Mouse (Mus musculus) liver, adult 2 months (tissue): ENCODE measurements at regions not wholly inside any gene's neighbourhood (a gene's known extent, or its start where the extent isn't known, plus 50 kb on each side); places are given as distances from the start of the nearest gene placed in this dataset.
A peak's percentile ranks its signal among the peaks of the same experiment; 100 is the strongest.

ENCODE experiments used
- DNase-seq: peaks from one replicate; pipeline ENCODE4 v3.0.0-alpha.2; 2011; ENCODE audit warnings: low read depth, low spot score; ENCODE audit errors: extremely low read depth
- H3K27ac ChIP-seq: fragments of 200-500 bp; replicated peaks from 2 replicates; pipeline ENCODE4 v1.5.1; 2012; ENCODE audit warnings: low read depth, mild to moderate bottlenecking, control low read depth, inconsistent platforms, low read length; ENCODE audit not compliant: insufficient read depth
- H3K27me3 ChIP-seq: fragments of 200-500 bp; 2 replicates; pipeline ENCODE4 v1.6.1; 2012; ENCODE audit warnings: mild to moderate bottlenecking, moderate library complexity, low read length, inconsistent platforms; ENCODE audit not compliant: control insufficient read depth, insufficient read depth
- H3K36me3 ChIP-seq: fragments of 200-500 bp; 2 replicates; pipeline ENCODE4 v1.6.1; 2012; ENCODE audit warnings: low read length, inconsistent platforms; ENCODE audit not compliant: control insufficient read depth, insufficient read depth
- H3K4me1 ChIP-seq: fragments of 200-500 bp; 2 replicates; pipeline ENCODE4 v1.6.1; 2011; ENCODE audit warnings: low read length; ENCODE audit not compliant: control insufficient read depth, insufficient read depth
- H3K4me3 ChIP-seq: fragments of 200-500 bp; 2 replicates; pipeline ENCODE4 v1.5.1; 2011; ENCODE audit warnings: low read depth, mild to moderate bottlenecking, control low read depth, low read length, moderate library complexity; ENCODE audit not compliant: insufficient read depth
- H3K79me2 ChIP-seq: fragments of 200-500 bp; 2 replicates; pipeline ENCODE4 v1.6.1; 2012; ENCODE audit warnings: inconsistent platforms, mild to moderate bottlenecking, low read length, moderate library complexity; ENCODE audit not compliant: control insufficient read depth, insufficient read depth
- H3K9ac ChIP-seq: fragments of 200-500 bp; 2 replicates; pipeline ENCODE4 v1.6.1; 2012; ENCODE audit warnings: low read depth, mild to moderate bottlenecking, control low read depth, inconsistent platforms, low read length
- CTCF ChIP-seq: fragments of 200-500 bp; IDR thresholded peaks from 2 replicates; pipeline ENCODE4 v1.5.1; 2011; ENCODE audit warnings: low read depth, low read length, control low read depth
- POLR2A ChIP-seq: fragments of 200-500 bp; IDR thresholded peaks from 2 replicates; pipeline ENCODE4 v1.6.1; 2011; ENCODE audit warnings: low read length, control low read depth; ENCODE audit not compliant: insufficient read depth; ENCODE audit errors: extremely low read depth
- WGBS: fragments of 180-500 bp; shearing (Covaris S2); methylation state at CpG from one replicate; pipeline ENCODE4 v1.1.7; 2018; 5-methylcytosine and 5-hydroxymethylcytosine counted together

DNA sequence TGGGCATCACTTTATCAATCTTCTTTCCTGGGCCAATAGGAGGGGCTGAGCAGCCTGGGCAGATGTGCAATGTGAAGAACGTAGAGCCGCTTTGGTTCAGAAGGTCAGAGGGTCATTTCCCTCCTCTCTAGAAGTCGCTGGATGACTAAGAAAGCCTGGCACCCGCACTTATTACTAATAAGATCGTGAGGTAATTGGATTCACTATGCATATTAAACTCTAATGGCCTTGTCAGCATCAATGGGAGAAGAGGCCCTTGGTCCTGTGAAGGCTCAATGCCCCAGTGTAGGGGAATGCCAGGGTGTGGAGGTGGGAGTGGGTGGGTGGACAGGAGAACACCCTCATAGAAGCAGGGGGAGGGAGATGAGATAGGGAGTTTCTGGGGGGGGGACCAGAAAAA lies 149.8 kb upstream of the Mast4 start:
- TF ChIP-seq POLR2A, result no peak
- TF ChIP-seq CTCF, result no peak
- no peaks in the 10 kb centered on the region for H3K4me1 ChIP-seq
- no peak overlapping the region for H3K4me3 ChIP-seq
- no peaks in the 10 kb centered on the region for H3K36me3 ChIP-seq
- no peak for DNase-seq
- H3K79me2 ChIP-seq, result no peaks in the 10 kb centered on the region
- no peak overlapping the region for H3K27ac ChIP-seq
- no peak overlapping the region for H3K9ac ChIP-seq
- no peaks in the 10 kb centered on the region for H3K27me3 ChIP-seq
- WGBS, result 75% methylated on average over 5 of the region's 5 CpGs

DNA sequence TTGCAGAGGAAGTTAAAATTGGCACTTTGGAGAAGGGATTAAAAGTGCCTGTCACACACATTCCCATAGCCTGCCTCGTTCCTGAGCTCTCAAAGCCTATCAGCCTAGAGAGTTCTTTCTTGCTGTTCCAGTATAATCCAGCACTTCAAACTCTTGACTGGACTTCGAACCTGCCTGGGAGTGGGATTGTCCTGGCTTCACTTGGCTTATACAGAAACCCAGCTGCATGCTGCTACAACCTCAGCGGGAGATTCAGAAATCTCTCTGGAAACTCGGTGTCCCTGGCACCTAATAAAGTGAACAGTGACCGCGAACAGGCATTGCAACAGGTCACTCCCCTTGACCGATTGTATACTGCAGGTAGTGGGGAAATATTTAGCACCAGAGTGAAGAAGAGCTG lies 149.1 kb upstream of the Mast4 start:
- Histone ChIP-seq H3K9ac (no peak overlapping the region), H3K27ac (no peak overlapping the region), H3K4me3 (no peak overlapping the region), H3K36me3 (no peaks in the 10 kb centered on the region), H3K27me3 (no peaks in the 10 kb centered on the region), H3K79me2 (no peaks in the 10 kb centered on the region), H3K4me1 (no peaks in the 10 kb centered on the region)
- 55% methylated on average over 7 of the region's 7 CpGs for WGBS
- peak; percentile 62 for DNase-seq
- no peak for TF ChIP-seq CTCF
- TF ChIP-seq POLR2A, result no peak

DNA sequence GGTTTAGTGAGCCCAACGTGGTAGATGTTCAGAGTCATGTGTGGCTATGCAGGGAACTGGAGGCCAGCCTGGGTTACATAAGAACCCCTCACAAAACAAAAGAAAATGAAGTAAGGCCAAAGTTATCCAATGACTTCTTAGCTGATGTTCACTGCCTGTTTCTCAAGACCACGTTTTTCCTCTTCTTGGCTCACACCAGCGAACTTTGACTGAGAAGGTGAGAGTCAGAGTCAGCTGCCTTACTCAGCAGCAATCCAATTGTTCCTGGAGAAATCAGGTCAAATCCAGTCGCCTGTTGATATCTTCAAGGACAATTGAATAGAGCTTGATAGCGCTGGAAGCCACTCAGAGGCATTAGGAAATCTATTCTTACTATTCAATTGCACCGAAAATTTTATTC lies 142.0 kb upstream of the Mast4 start:
- Histone ChIP-seq H3K79me2 (no peaks in the 10 kb centered on the region), H3K36me3 (no peaks in the 10 kb centered on the region), H3K27ac (no peak overlapping the region), H3K4me3 (no peak overlapping the region), H3K27me3 (no peaks in the 10 kb centered on the region), H3K9ac (no peak overlapping the region), H3K4me1 (no peaks in the 10 kb centered on the region)
- TF ChIP-seq CTCF, result no peak
- TF ChIP-seq POLR2A, result no peak
- 59% methylated on average over 6 of the region's 6 CpGs for WGBS
- no peak for DNase-seq

DNA sequence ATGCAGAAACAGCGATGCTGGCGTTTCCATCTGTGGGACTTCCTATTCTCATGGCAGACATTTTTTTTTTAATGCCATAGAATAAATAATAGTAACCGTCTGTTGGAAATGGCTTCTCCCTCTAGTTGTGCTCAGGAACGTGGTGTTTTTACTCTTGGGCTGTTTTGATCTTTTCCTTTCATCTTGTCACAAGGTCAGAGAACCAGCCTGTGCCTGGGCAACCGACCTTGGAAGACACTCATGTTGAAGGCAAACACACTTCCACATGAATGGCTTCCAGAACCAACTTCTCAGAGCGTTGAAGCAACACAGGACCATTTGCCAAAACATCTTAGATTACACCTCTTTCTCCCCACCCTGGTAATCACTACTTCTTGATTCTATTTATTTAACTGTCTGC lies 137.9 kb upstream of the Mast4 start:
- DNase-seq, result no peak
- WGBS, result 66% methylated on average over 6 of the region's 6 CpGs
- Histone ChIP-seq H3K79me2 (no peaks in the 10 kb centered on the region), H3K9ac (no peak overlapping the region), H3K4me1 (no peaks in the 10 kb centered on the region), H3K36me3 (no peaks in the 10 kb centered on the region), H3K4me3 (no peak overlapping the region), H3K27me3 (no peaks in the 10 kb centered on the region), H3K27ac (no peak overlapping the region)
- no peak for TF ChIP-seq POLR2A
- TF ChIP-seq CTCF, result no peak

DNA sequence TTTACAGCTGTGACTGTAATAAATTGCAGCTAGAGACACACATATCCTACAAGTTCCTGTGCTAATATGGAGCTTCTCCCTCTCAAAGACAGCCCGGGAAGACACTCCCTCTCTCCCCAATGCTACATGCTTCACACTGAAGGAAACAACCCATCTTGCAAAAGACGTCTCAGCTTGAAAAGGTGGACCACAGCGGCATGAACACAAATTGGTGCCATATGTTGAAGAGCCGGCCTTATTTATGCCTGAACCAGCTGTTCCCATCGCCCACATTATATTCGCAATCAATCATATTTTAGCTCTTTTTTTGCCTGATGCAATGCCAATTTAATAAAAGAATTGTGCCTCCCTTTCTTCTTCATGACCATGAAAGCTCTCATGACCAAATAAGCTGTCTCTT lies 135.8 kb upstream of the Mast4 start:
- Histone ChIP-seq H3K79me2 (no peaks in the 10 kb centered on the region), H3K36me3 (no peaks in the 10 kb centered on the region), H3K4me1 (no peaks in the 10 kb centered on the region), H3K9ac (no peak overlapping the region), H3K27ac (no peak overlapping the region), H3K4me3 (no peak overlapping the region), H3K27me3 (no peaks in the 10 kb centered on the region)
- 90% methylated on average over 6 of the region's 6 CpGs for WGBS
- no peak for DNase-seq
- TF ChIP-seq CTCF (no peak), POLR2A (no peak)

DNA sequence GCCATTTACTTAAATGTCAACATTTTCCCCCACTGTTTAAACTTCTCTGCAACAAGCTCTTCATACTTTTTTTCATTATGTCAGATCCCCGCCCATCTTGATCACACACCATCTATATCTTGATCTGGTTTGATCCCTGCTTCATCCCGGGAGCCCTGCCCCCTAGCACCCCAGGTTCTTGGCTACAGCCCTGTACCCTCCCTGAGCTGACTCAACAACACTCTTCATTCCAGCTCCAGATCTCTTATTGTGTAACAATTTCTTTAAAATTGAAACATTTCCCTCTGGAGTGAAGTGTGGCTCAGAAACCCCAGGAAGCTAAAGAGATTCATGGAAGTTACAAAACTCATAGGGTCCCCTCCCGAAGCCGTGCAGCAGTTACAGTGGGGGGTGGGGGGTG lies 126.2 kb upstream of the Mast4 start:
- no peak for DNase-seq
- Histone ChIP-seq H3K9ac (no peak overlapping the region), H3K79me2 (no peaks in the 10 kb centered on the region), H3K27me3 (no peaks in the 10 kb centered on the region), H3K4me3 (no peak overlapping the region), H3K36me3 (no peaks in the 10 kb centered on the region), H3K27ac (no peak overlapping the region), H3K4me1 (no peaks in the 10 kb centered on the region)
- WGBS, result 77% methylated on average over 4 of the region's 4 CpGs
- TF ChIP-seq CTCF (no peak), POLR2A (no peak)
